Mouse (Mus musculus) cerebellum, postnatal 4 days (tissue): ENCODE results near the gene Olfr15.
"Not testable (repeated sequence)": the region's sequence is repeated elsewhere in the genome, so short reads cannot be mapped to it uniquely, and the experiment has no call there.

ENCODE experiments used
- DNase-seq, 2 experiments: peaks; one replicate each; pipeline ENCODE4 v3.0.0; 2022; ENCODE audit warnings: low spot score in 2 of 2, mixed read lengths in 1 of 2

Olfr15 gene

DNA sequence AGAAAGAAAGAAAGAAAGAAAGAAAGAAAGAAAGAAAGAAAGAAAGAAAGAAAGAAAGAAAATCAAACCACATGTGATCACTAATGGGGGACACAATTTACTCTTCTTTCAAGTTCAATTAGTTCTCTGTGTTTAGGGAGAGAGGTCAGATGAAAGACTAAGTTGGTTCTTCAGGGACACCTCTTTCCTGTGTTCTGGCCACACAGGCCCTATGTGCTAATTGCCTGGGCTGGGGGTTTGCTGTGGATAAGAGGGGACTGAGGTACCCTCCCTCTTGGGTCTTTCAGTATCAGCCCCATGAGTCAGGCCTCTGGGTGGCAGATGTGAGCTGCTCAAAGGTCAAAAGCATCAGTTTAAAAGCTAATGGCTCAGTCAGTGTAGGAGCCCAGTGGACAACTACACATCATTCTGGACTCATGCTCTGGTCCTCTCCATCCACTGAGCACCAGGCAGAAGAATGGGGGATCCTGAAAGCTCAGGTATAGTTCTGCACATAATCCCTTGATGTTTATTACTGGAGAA, at the start of gene Olfr15:
Olfr15 (plus strand) TSS at position 291 of the 522 bp plus-strand sequence.
- DNase-seq, result no peak

DNA sequence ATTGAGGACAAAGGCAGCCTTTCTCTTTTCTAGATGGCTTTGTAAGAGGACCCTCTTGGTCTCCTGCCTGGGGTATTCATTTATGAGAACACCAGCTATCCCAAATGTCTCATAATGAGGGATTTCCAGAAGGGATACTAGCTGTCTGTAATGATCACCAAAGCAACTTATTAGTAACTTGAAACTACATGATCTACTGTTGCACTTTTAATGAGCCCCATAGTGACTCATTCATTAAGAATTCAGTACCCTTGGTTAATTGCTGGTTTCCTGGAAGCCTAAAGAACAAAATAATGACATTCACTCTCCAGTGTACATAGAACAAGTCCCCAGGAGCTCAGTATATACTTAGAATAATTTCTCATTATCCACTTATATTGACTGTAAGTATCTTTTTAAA, 49.4 kb upstream of the Olfr15 start:
- no peak for DNase-seq

DNA sequence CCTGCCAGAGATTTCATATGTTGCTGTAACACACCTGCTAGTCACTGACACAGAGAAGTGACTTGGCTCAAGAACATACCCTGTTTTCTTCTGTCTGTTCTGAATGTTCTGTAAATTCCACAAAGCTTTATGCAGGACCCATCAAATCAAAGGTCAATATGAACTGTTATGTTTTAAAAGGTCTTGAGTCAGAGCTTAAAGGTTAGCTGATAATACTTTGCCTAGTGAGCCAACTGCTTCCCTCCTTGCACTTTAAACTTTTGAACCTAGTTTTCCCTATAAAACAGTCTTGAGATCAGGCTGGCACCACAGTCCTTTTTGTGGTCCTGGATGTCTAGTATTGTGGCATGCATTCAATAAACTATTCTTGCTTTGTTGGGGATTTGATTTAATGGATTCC, 42.3 kb upstream of the Olfr15 start:
- no peak for DNase-seq

DNA sequence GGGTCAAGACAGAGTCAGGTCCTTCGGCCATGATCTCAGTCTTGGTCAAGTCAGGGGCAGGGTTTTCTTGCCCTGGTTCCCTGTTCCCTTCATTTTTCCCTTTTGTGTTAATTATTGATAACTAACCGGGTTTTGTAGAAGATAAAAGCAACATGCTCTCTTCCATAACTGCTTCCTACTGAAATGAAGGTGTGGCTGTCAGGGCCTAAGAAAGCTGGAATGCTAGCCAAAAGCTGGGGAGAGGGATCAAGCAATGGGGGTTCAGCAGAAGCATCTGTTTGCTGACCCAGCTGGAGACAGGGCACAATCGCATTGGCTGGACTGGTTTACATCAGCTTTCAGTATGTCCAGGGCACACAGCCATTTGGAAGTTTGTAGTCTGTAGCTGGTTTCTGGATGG, 22.5 kb upstream of the Olfr15 start:
- DNase-seq, result no peak

GRCm38 (mm10) chr16:3814667-3815066, 16.0 kb upstream of the Olfr15 start:
- DNase-seq, result not testable (repeated sequence)

DNA sequence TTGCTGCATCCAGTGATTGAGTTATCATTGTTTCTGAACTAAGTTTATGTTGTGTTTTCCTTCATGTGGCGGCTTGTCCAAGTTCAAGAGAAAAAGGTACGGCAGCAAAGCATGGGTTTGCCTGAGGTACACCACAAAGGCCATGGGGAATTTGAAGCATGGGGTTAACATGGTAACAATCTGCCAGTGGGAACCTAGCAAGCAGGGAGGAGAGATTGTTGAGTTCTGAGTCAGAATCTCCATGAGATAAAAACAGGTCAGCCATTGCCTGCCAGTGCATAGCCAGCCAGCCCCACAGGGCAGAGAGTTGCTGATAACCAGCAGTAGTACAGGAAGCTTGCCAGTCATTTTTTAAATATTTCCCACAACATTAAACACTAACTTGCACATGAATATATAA, 10.5 kb upstream of the Olfr15 start:
- DNase-seq, result no peak

DNA sequence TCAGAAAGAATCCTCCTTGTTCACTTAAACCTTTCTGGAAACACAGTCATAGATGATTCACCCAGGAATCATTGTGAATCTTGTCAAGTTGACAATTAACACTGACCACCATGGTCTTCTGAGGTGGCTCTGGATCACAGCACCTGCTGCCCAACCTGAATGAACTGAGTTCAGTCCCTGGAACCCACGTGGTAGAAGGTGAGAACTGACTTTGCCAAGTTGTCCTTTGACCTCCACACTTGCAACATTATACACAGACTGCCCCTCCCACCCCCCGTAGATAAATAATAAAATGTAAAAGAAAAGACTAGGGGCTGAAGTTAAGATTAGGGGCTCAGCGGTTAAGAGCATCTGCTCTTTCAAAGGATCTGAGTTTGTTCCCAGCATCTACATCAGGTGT, 2.7 kb upstream of the Olfr15 start:
- DNase-seq, result no peak

- no peak for DNase-seq
Observed at GRCm38 (mm10) chr16:3829727-3830126, 951 bp upstream of the Olfr15 start.

DNA sequence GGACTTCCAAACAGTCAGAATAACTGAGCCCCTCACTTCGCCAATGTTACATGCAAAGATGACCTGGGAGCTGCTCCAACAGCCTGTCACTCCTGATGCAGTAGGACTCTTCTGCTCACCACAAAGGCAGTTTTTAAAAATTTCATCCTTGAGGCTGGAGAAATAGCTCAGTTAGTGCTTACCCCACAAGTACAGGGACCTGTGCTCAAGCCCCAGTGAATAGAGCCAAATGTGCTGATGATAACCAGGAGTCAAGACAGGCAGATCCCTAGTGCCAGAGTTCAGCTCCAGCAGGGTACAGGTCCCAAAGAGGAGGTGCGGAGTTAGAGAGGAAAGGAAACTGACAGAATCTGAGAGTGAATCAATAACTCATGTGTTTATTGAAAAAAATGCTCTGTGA, 4.8 kb downstream of the Olfr15 start:
- DNase-seq, result no peak

GRCm38 (mm10) chr16:3839157-3839885, 8.6 kb downstream of the Olfr15 start:
- DNase-seq, result no peak

DNA sequence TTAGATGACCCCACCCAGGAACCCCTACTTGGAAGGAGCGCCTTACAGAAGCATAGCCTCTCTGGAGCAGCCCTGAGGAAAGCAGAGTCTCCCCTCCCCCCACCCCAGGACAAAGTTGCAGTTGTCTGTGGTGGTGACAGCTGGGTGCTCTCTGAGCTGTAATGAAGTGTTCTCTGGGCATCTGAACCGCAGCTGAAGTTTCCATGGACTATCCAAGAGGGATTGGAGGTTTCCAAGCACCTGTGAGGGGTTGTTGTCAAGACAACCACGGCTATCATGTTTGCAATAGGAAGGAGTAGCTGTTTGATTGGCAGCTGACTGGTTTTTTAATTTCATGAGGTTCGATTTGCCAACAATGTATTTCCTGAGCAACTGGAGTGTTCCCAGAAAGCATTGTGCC, 12.3 kb downstream of the Olfr15 start:
- DNase-seq, result no peak

DNA sequence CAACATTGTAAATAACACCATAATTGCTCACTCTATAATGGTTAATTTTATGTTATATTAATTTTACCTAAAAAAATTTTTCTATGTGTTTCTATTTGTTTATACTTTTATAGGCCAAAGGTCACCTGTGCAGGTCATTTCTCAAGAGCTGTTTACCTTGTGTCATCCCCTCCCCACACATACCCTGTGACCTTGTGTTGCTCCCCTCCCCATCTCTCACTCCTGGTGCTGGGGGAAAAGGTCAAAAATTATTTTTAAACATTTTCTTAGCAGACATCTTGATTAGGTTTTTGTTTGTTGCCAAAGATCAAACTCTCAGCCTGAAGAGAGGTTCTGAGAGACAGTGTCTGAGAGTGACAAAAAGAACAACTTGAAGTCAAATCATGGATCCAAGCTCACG, 13.1 kb downstream of the Olfr15 start:
- DNase-seq, result no peak

DNA sequence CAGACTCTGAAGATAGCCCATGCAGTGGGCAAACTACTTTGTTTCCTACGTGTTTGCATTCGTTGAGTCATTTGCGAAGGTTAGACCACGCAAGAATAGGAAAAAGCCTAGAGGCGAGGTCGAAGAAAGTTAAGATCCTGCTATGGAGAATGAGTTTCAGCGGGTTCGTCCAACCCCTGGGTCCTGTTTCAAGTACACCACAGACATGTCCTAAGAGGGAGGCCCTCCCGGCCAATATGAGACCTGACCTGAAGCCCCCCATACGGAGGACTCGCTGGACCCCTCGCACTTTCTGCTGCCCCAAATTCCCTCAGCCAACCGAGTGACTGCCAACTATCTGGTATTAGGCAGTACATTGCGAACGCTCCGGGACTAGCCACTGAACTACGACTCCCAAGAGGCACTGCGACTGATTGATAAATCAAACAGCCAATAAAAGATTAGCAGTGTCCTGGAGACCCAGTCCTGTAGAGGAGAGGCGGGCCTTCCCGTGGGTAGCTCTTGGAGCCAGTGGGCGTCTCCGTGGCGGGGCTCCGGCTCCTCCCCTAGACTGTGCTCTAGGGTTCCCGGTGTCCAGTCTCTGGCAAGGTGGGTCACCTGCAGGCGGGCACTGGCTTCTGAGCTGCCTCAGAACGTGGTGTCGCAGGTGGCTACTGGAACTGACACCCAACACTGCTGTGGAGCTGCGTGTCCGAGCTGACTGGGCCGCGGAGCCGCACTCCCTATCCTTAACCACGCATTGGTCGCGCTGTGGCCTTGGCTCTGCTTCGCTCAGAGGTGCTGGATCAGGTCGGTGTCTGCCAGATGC, 16.2 kb downstream of the Olfr15 start, which contains the start of gene Zfp174:
Zfp174 (plus strand) TSS at position 558 of the 808 bp plus-strand sequence.
- peak; percentile 73 to 85 for DNase-seq

DNA sequence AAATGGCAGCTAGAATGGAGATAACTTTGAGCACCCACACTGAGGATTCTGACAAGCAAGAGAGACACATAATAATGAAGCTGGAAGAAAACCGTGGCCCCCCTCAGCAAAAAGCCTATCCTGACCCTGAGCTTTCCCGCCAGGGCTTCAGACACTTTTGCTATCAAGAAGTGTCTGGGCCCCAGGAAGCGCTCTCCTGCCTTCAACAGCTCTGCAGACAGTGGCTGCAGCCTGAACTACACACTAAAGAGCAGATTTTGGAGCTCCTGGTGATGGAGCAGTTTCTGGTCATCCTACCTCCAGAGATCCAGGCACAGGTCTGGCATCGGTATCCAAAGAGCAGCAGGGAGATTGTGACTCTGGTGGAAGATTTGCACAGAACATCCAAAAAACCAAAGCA, 17.2 kb downstream of the Olfr15 start:
- peak in 1 of 2 experiments; percentile 6 for DNase-seq

DNA sequence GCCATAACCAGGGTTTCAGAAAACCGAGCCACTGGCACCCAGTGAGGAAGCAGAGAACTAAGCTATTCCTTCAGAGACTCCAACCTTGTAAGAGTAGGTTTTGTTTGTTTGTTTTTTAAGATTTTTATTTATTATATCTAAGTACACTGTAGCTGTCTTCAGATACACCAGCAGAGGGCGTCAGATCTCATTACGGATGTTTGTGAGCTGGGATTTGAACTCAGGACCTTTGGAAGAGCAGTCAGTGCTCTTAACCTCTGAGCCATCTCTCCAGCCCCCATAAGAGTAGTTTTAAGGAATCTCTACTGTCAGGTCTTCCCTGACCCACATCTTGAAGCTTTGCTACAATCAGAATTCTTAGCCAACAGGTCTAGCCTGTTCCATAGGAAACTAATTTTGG, 17.7 kb downstream of the Olfr15 start:
- DNase-seq, result no peak

DNA sequence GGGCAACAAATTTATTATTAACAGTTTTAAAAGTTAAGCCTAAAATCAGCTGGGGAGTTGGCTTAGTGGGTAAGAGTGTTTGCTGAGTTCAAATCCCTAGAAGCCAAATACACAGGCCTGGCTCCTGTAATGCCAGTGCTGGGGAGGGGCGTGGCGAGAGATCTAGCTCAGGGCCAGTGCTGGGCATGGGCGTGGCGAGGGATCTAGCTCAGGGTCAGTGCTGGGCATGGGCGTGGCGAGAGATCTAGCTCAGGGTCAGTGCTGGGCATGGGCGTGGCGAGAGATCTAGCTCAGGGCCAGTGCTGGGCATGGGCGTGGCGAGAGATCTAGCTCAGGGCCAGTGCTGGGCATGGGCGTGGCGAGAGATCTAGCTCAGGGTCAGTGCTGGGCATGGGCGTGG, 20.6 kb downstream of the Olfr15 start:
- DNase-seq, result not testable (repeated sequence)

DNA sequence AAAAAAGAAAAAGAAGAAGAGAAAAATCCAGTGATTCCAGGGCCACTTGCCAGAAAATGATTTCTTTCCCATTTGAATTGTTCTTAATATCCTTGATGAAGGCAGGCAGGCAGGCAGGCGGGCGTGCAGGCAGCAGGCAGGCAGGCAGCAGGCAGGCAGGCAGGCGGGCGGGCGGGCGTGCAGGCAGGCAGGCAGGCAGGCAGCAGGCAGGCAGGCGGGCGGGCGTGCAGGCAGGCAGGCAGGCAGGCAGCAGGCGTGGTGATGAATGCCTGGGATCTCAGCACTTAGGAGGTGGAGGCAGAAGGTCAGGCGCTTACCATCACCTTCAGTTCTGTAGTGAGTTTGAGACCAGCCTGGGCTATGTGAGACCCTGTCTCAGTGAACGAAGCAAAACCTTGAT, 21.9 kb downstream of the Olfr15 start:
- no peak for DNase-seq

DNA sequence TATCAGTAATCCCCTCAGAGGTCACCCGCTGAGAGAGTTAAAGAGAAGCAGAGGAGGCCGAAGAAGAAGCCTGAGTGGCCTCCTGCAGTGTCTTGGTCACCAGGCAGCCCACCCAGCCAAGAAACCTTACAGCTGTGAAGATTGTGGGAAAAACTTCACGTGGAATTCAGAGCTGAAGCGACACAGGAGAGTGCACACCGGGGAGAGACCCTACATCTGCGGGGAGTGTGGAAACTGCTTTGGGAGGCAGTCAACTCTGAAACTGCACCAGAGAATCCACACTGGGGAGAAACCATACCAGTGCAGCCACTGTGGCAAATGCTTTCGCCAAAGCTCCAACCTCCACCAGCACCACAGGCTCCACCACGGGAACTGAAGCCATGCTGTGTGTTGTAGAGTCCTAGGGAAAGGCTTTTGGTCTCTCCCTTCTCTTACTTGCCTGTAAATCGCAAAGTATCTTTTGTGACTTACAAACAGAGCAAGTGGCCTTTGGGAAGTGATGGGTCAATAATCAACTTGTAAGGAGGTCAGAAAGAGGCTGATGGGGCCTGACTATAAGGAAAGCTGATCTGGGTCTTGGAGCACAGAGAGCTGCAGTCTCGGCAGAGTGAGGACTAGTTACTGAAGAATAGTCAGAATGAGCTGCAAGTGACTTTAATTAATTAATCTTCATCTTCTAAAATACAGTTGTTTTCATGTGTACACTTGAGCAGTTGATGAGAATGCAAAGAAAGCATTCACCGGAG, 23.9 kb downstream of the Olfr15 start:
- no peak for DNase-seq

DNA sequence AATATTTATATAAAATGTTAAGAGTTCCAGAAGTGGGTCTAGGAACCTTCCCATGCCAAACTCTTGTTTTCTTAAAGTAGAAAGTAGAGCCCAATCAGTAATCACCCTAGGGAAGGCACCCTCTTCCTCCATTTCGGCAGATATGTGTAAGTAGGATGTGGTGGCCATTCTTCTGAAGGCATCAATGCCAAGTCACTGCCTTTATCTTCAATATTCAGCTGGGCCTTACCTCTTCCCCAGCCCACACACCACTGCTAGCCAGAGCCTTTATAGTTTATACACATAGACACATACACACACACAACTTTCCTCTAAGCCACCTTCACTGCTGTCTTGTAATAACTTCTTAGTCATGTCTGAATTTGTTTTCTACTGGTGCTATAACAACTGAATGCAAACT, 25.1 kb downstream of the Olfr15 start:
- no peak for DNase-seq

DNA sequence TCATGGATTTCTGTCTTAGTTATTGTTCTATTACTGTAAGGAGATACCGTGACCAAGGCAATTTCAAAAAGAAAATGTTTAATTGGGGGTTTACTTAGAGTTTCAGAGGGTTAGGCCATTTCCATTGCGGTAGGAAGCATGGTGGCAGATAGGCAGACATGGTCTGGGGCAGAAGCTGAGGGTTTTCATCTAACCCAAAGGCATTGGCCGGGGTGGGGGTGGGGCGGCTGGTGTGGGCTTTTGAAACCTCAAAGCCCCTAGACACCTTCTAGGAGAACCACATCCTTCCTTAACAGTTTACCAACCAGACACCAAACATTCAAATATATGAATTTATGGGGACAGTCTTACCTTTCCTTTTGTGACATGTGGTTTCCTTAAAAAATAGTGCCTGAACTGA, 28.6 kb downstream of the Olfr15 start:
- DNase-seq, result no peak

- no peak for DNase-seq
Observed at GRCm38 (mm10) chr16:3871815-3872214, 41.1 kb downstream of the Olfr15 start.
